Mouse (Mus musculus) intestine, postnatal 0 days (tissue): ENCODE results near the gene St6galnac4. TPM values are rescaled to one million over a fixed set of nuclear protein-coding genes. Genes with fewer than 3 reads are reported as not detected.

Experiments used
- ATAC-seq: fragments of 200-750 bp; cut with Nextera tagmentation; 2 replicates; pipeline ENCODE4 v1.8.0; 2017; ENCODE audit warnings: mild to moderate bottlenecking, moderate TSS enrichment, moderate library complexity
- H3K27ac ChIP-seq: fragments of 300-500 bp; sonication (generic); 2 replicates; pipeline ENCODE4 v1.5.1; 2014; ENCODE audit warnings: mild to moderate bottlenecking, low read depth, low read length, moderate library complexity
- H3K27me3 ChIP-seq: fragments of 300-500 bp; sonication (generic); replicated peaks from 2 replicates; pipeline ENCODE4 v1.6.1; 2014; ENCODE audit warnings: low read length, mixed read lengths; ENCODE audit not compliant: control insufficient read depth, insufficient read depth
- H3K36me3 ChIP-seq: fragments of 300-500 bp; sonication (generic); 2 replicates; pipeline ENCODE4 v1.6.1; 2014; ENCODE audit warnings: mild to moderate bottlenecking, moderate library complexity; ENCODE audit not compliant: control insufficient read depth, insufficient read depth
- H3K4me1 ChIP-seq: fragments of 300-500 bp; sonication (generic); replicated peaks from 2 replicates; pipeline ENCODE4 v1.6.1; 2014; ENCODE audit warnings: antibody characterized with exemption, low read length, mixed read lengths; ENCODE audit not compliant: control insufficient read depth, insufficient read depth
- H3K4me2 ChIP-seq: fragments of 300-500 bp; sonication (generic); replicated peaks from 2 replicates; pipeline ENCODE4 v1.6.1; 2014; ENCODE audit warnings: low read depth, mild to moderate bottlenecking, moderate library complexity
- H3K4me3 ChIP-seq: fragments of 300-500 bp; sonication (generic); 2 replicates; pipeline ENCODE4 v1.5.1; 2014; ENCODE audit warnings: low read depth, low read length
- H3K9ac ChIP-seq: fragments of 300-500 bp; sonication (generic); 2 replicates; pipeline ENCODE4 v1.6.1; 2014; ENCODE audit warnings: mild to moderate bottlenecking, low read depth, low read length
- H3K9me3 ChIP-seq: fragments of 300-500 bp; sonication (generic); 2 replicates; pipeline ENCODE4 v1.6.1; 2016; ENCODE audit warnings: mixed run types; ENCODE audit not compliant: control insufficient read depth
- CTCF ChIP-seq: sonication (generic); IDR thresholded peaks from 2 replicates; pipeline ENCODE4 v1.5.1; 2016; ENCODE audit warnings: low read depth, mild to moderate bottlenecking, control low read depth, antibody characterized with exemption, moderate library complexity
- WGBS: fragments of 180-500 bp; shearing (Covaris S2); extraction: QIAGEN DNeasy Blood & Tissue Kit; methylation state at CpG from one replicate; pipeline ENCODE4 v1.1.7; 2014; 5-methylcytosine and 5-hydroxymethylcytosine counted together
- polyA plus RNA-seq: library from polyadenylated mRNA; unstranded; fragments of >200 nt; fragmentation: Nextera tagmentation; extraction: Ambion mirVana; gene quantifications from 2 replicates; pipeline ENCODE4 v1.2.1, GENCODE M21; 2015

The St6galnac4 gene
- polyA plus RNA-seq, 1 experiment from 2014 or later, result 6.6 TPM

GRCm38 (mm10) chr2:32639632-32640031, 52.7 kb downstream of the St6galnac4 start:
- WGBS, result 48% methylated on average over 1 of the region's 1 CpGs
- no peaks in the 10 kb centered on the region for H3K36me3 ChIP-seq
- 0 out of 2 replicates have a peak, but pooled peaks cover 2% of the 10 kb centered on the region for H3K4me1 ChIP-seq
- ATAC-seq, result no peak
- no peaks in the 10 kb centered on the region for H3K9me3 ChIP-seq
- no peak overlapping the region for H3K9ac ChIP-seq
- no peak overlapping the region for H3K4me3 ChIP-seq
- 0 out of 2 replicates have a peak, but pooled peaks have one; percentile 8 for TF ChIP-seq CTCF
- no peak overlapping the region for H3K4me2 ChIP-seq
- H3K27ac ChIP-seq, result no peak overlapping the region
- no peaks in the 10 kb centered on the region for H3K27me3 ChIP-seq

GRCm38 (mm10) chr2:32640550-32641051, 53.7 kb downstream of the St6galnac4 start:
- TF ChIP-seq CTCF, result no peak
- 62% methylated on average over 6 of the region's 6 CpGs for WGBS
- no peaks in the 10 kb centered on the region for H3K27me3 ChIP-seq

GRCm38 (mm10) chr2:32641810-32642209, 54.9 kb downstream of the St6galnac4 start:
- no peak for ATAC-seq
- 92% methylated on average over 5 of the region's 5 CpGs for WGBS
- Histone ChIP-seq H3K27me3 (no peaks in the 10 kb centered on the region), H3K9ac (no peak overlapping the region), H3K36me3 (no peaks in the 10 kb centered on the region), H3K4me1 (0 out of 2 replicates have a peak, but pooled peaks cover 2% of the 10 kb centered on the region), H3K27ac (no peak overlapping the region), H3K9me3 (no peaks in the 10 kb centered on the region), H3K4me3 (no peak overlapping the region), H3K4me2 (no peak overlapping the region)
- TF ChIP-seq CTCF, result no peak

More at GRCm38 (mm10) chr2:32640550-32641051, 53.7 kb downstream of the St6galnac4 start:
- no peaks in the 10 kb centered on the region for H3K36me3 ChIP-seq
- no peak overlapping the region for H3K9ac ChIP-seq
- no peaks in the 10 kb centered on the region for H3K9me3 ChIP-seq
- no peak for ATAC-seq
- no peak overlapping the region for H3K4me2 ChIP-seq
- H3K4me3 ChIP-seq, result no peak overlapping the region
- no peak overlapping the region for H3K27ac ChIP-seq
- H3K4me1 ChIP-seq, result 0 out of 2 replicates have a peak, but pooled peaks cover 2% of the 10 kb centered on the region

- ATAC-seq, result no peak
- WGBS, result 71% methylated on average over 7 of the region's 7 CpGs
These were observed 55.9 kb downstream of the St6galnac4 start for GRCm38 (mm10) chr2:32642813-32643212.

GRCm38 (mm10) chr2:32644083-32644482, 57.2 kb downstream of the St6galnac4 start:
- Histone ChIP-seq H3K9me3 (no peaks in the 10 kb centered on the region), H3K36me3 (no peaks in the 10 kb centered on the region), H3K9ac (no peak overlapping the region), H3K27me3 (no peaks in the 10 kb centered on the region), H3K27ac (no peak overlapping the region), H3K4me3 (no peak overlapping the region), H3K4me1 (no peaks in the 10 kb centered on the region), H3K4me2 (no peak overlapping the region)
- no peak for ATAC-seq
- WGBS, result 57% methylated on average over 9 of the region's 9 CpGs
- TF ChIP-seq CTCF, result no peak

More at GRCm38 (mm10) chr2:32642813-32643212, 55.9 kb downstream of the St6galnac4 start:
- Histone ChIP-seq H3K27ac (no peak overlapping the region), H3K4me3 (no peak overlapping the region), H3K4me1 (no peaks in the 10 kb centered on the region), H3K27me3 (no peaks in the 10 kb centered on the region), H3K9ac (no peak overlapping the region), H3K9me3 (no peaks in the 10 kb centered on the region), H3K4me2 (no peak overlapping the region), H3K36me3 (no peaks in the 10 kb centered on the region)
- TF ChIP-seq CTCF, result no peak

GRCm38 (mm10) chr2:32644799-32645475, 58.0 kb downstream of the St6galnac4 start:
- no peaks in the 10 kb centered on the region for H3K36me3 ChIP-seq
- TF ChIP-seq CTCF, result no peak
- 69% methylated on average over 8 of the region's 8 CpGs for WGBS
- no peaks in the 10 kb centered on the region for H3K27me3 ChIP-seq
- no peaks in the 10 kb centered on the region for H3K4me1 ChIP-seq
- no peak overlapping the region for H3K27ac ChIP-seq
- no peak overlapping the region for H3K9ac ChIP-seq
- no peaks in the 10 kb centered on the region for H3K9me3 ChIP-seq
- ATAC-seq, result no peak
- no peak overlapping the region for H3K4me2 ChIP-seq
- H3K4me3 ChIP-seq, result no peak overlapping the region
